Mouse (Mus musculus): ENCODE results near the gene Cxcl10. TPM values are rescaled to one million over a fixed set of nuclear protein-coding genes. Genes with fewer than 3 reads are reported as not detected.
A peak's percentile ranks its signal among the peaks of the same experiment; 100 is the strongest.

Gene Cxcl10
- polyA plus RNA-seq, 1 experiment: 9.6 TPM

DNA sequence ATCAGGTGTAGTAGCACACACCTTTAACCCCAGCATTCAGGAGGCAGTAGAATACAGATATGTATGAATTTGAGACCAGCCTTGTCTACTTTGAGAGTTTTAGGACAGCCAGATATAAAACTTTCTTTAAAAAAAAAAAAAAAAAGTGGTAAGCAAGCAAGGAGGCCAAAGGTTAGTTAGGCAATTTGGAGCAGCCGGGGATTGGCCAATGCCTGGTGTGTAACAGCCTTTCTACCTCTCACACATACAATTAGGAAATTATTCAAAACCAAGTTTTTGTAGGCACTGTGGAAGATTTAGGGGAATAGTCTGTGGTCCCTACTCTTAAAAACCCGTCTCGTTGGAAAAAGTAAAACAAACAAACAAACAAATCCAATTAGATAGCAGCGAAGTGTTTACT lies 26.1 kb downstream of the Cxcl10 start:
- Histone ChIP-seq H3K4me1 (ENCODE audit: control insufficient read depth, insufficient read depth, insufficient read length, low read length) (no peaks in the 10 kb centered on the region; the same call in 1 of the 2 replicates), H3K27me3 (ENCODE audit: control insufficient read depth, insufficient read depth, low read length) (no peaks in the 10 kb centered on the region), H3K36me3 (ENCODE audit: control insufficient read depth, insufficient read depth, low read length) (no peaks in the 10 kb centered on the region), H3K27ac (ENCODE audit: insufficient read depth, low read depth, low read length) (no peak overlapping the region), H3K4me3 (ENCODE audit: low read depth, low read length) (no peak overlapping the region)
- 63% methylated on average over 4 of the region's 4 CpGs for WGBS
- TF ChIP-seq CTCF (IDR thresholded peaks at IDR 0.05; ENCODE audit: extremely low read depth, insufficient read length, insufficient replicate concordance, low read depth, low read length) (no peak), POLR2A (IDR thresholded peaks at IDR 0.05; ENCODE audit: low read depth, low read length) (no peak)

DNA sequence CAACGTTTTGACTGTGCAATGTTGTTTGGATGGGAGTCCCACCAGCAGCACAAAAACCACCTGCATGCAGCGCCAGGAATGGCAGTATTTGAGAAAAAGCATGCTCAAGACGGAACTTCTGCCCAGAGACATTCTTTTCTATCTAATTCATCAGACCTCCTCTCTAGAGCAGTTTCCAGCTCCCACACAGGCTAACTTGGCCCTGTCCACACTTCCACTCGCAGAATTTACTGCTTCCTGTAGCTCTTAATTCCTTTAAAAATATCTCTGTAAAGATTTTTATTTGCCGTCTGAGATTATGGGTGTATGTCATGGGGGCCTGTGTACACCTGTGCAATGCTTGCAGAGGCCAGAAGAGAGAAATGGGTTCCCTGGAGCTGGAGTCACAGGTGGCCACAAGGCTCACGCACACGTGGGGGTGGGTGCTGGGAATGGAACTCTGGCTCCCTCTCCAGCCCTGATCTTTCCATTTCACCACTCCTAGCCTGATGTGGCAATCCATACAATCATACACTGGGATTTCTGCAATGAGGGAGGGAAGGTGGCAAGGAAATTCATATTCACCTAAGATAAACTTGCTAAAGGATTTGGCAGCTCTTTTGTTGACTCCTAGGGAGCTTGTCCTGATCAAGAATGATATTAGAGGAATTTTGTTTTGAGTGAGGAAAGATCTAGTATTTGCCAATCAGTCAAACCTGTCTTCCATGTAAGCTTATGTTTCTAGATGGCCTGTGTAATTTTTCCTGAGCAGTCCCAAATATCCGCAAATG lies 26.9 kb downstream of the Cxcl10 start:
- Histone ChIP-seq H3K4me3 (ENCODE audit: low read depth, low read length) (no peak overlapping the region), H3K4me1 (ENCODE audit: control insufficient read depth, insufficient read depth, insufficient read length, low read length) (no peaks in the 10 kb centered on the region; the same call in 1 of the 2 replicates), H3K27me3 (ENCODE audit: control insufficient read depth, insufficient read depth, low read length) (no peaks in the 10 kb centered on the region), H3K27ac (ENCODE audit: insufficient read depth, low read depth, low read length) (no peak overlapping the region), H3K36me3 (ENCODE audit: control insufficient read depth, insufficient read depth, low read length) (no peaks in the 10 kb centered on the region)
- no peak for TF ChIP-seq POLR2A (IDR thresholded peaks at IDR 0.05; ENCODE audit: low read depth, low read length)
- TF ChIP-seq CTCF (IDR thresholded peaks at IDR 0.05; ENCODE audit: extremely low read depth, insufficient read length, insufficient replicate concordance, low read depth, low read length): no peak
- 66% methylated on average over 8 of the region's 8 CpGs for WGBS

- WGBS: 85% methylated on average over 14 of the region's 14 CpGs
- H3K4me1 ChIP-seq (ENCODE audit: control insufficient read depth, insufficient read depth, insufficient read length, low read length): no peaks in the 10 kb centered on the region
- H3K27ac ChIP-seq (ENCODE audit: insufficient read depth, low read depth, low read length): no peak overlapping the region
- no peaks in the 10 kb centered on the region for H3K36me3 ChIP-seq (ENCODE audit: control insufficient read depth, insufficient read depth, low read length)
- no peak overlapping the region for H3K4me3 ChIP-seq (ENCODE audit: low read depth, low read length)
- no peaks in the 10 kb centered on the region for H3K27me3 ChIP-seq (ENCODE audit: control insufficient read depth, insufficient read depth, low read length)
- TF ChIP-seq CTCF (IDR thresholded peaks at IDR 0.05; ENCODE audit: extremely low read depth, insufficient read length, insufficient replicate concordance, low read depth, low read length) (no peak), POLR2A (IDR thresholded peaks at IDR 0.05; ENCODE audit: low read depth, low read length) (no peak)
These were observed 30.1 kb downstream of the Cxcl10 start for GRCm38 (mm10) chr5:92318596-92318995.

DNA sequence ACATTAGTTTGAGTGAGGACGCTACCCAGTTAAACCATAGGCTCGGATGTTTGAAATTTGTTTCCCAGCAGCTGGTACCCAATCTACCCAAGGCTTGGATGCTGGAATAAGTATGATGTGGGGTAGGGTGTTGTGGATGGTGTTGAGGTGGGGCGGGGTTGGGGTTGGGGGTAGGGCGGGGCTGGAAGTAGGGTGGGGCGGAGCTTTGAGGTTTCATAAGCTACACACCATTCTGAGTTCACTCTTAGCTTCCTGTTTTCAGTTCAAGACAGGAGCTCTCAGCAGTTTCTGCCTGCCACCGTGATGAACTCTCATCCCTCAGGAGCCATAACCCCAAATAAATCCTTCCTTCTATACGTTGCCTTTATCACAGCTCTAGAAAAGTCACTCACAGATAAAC lies 30.6 kb downstream of the Cxcl10 start:
- Histone ChIP-seq H3K27ac (ENCODE audit: insufficient read depth, low read depth, low read length) (no peak overlapping the region), H3K36me3 (ENCODE audit: control insufficient read depth, insufficient read depth, low read length) (no peaks in the 10 kb centered on the region), H3K4me3 (ENCODE audit: low read depth, low read length) (no peak overlapping the region), H3K27me3 (ENCODE audit: control insufficient read depth, insufficient read depth, low read length) (no peaks in the 10 kb centered on the region), H3K4me1 (ENCODE audit: control insufficient read depth, insufficient read depth, insufficient read length, low read length) (no peaks in the 10 kb centered on the region)
- WGBS: 61% methylated on average over 7 of the region's 7 CpGs
- TF ChIP-seq CTCF (IDR thresholded peaks at IDR 0.05; ENCODE audit: extremely low read depth, insufficient read length, insufficient replicate concordance, low read depth, low read length) (no peak), POLR2A (IDR thresholded peaks at IDR 0.05; ENCODE audit: low read depth, low read length) (no peak)

DNA sequence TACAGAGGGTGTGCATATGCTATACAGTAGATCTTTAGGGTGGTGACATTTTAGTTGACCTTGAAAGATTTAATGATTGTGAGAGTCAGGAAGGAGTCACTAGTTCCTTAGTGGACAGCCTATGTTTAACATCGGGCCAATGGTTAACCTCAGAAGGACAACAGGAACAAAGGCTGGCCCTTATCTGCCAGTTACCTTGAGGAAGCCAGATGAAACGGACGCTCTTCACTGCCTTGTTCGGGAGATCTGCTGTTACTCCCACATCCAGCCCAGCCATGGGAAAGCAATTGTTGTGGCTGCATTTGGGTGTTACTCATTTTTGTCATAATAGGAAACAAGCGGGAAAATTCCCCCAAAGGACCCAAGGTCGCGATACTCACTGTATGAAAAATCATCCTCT lies 34.9 kb downstream of the Cxcl10 start:
- Histone ChIP-seq H3K27ac (ENCODE audit: insufficient read depth, low read depth, low read length) (no peak overlapping the region), H3K36me3 (ENCODE audit: control insufficient read depth, insufficient read depth, low read length) (no peaks in the 10 kb centered on the region), H3K4me1 (ENCODE audit: control insufficient read depth, insufficient read depth, insufficient read length, low read length) (peaks cover 2% of the 10 kb centered on the region; the same call in 1 of the 2 replicates), H3K27me3 (ENCODE audit: control insufficient read depth, insufficient read depth, low read length) (no peaks in the 10 kb centered on the region), H3K4me3 (ENCODE audit: low read depth, low read length) (no peak overlapping the region)
- TF ChIP-seq CTCF (IDR thresholded peaks at IDR 0.05; ENCODE audit: extremely low read depth, insufficient read length, insufficient replicate concordance, low read depth, low read length) (no peak), POLR2A (IDR thresholded peaks at IDR 0.05; ENCODE audit: low read depth, low read length) (no peak)
- WGBS: 38% methylated on average over 7 of the region's 7 CpGs

- 11% methylated on average over 13 of the region's 13 CpGs for WGBS
- Histone ChIP-seq H3K27ac (ENCODE audit: insufficient read depth, low read depth, low read length) (no peak overlapping the region), H3K27me3 (ENCODE audit: control insufficient read depth, insufficient read depth, low read length) (no peaks in the 10 kb centered on the region), H3K4me3 (ENCODE audit: low read depth, low read length) (no peak overlapping the region), H3K4me1 (ENCODE audit: control insufficient read depth, insufficient read depth, insufficient read length, low read length) (peaks cover 6% of the 10 kb centered on the region; the same call in 1 of the 2 replicates), H3K36me3 (ENCODE audit: control insufficient read depth, insufficient read depth, low read length) (no peaks in the 10 kb centered on the region)
- TF ChIP-seq CTCF (IDR thresholded peaks at IDR 0.05; ENCODE audit: extremely low read depth, insufficient read length, insufficient replicate concordance, low read depth, low read length) (peak; percentile 45; the same call in 1 of the 2 replicates), POLR2A (IDR thresholded peaks at IDR 0.05; ENCODE audit: low read depth, low read length) (no peak)
These were observed 36.5 kb downstream of the Cxcl10 start for GRCm38 (mm10) chr5:92312046-92312715.

All from small intestine, adult 2 months (tissue).